In the genomic region with DNA sequence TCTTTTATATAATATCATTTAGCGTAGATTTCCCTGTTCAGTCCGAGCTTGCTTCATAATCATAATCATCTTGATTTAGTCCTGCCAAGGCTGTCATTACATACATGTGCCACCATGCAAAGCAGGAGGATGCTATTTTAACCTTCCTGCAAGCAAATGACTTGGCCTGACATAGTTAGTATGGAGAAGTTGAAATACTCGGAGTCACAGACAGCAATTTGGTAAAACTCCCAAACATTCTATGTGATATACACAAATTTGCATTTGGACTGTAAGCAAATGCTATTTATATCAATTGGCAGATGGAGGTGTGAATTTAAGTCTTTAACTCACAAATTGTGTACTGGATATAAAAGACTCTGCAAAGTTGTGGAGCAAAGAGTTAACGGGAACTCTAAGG, we compare ENCODE assay signal across 28 mouse cellular contexts.
A peak's percentile ranks its signal among the peaks of the same experiment; 100 is the strongest.
DNase-seq lines count a peak whose midpoint lies in the region; ATAC-seq and TF ChIP-seq lines count a peak whose summit lies in the region.
"Had no signal": no experiment of that assay in that cellular context is flagged by ENCODE, and none has a peak within 500 bp of the region (broad histone marks: within the 10 kb centered on the region; RNA-seq: fewer than 3 reads in every experiment).

No protein-coding gene starts in this region.

- H3K4me3 ChIP-seq in forebrain, embryonic 15.5 days = no peak overlapping the region
- no peak overlapping the region for H3K4me3 ChIP-seq in forebrain, embryonic 11.5 days (ENCODE audit: low read depth, low read length)
- no peak overlapping the region for H3K4me3 ChIP-seq in forebrain, postnatal 0 days (ENCODE audit: low read depth, low read length)
- H3K4me3 ChIP-seq: embryonic facial prominence, embryonic 10.5 days; embryonic facial prominence, embryonic 13.5 days; erythroblast, embryonic 14.5 days; heart, adult 2 months; heart, embryonic 10.5 days; heart, embryonic 13.5 days; hindbrain, embryonic 12.5 days; hindbrain, embryonic 15.5 days; intestine, embryonic 15.5 days had no signal

- peak; percentile 48 for ATAC-seq in forebrain, embryonic 15.5 days (replicated peaks)
- ATAC-seq in forebrain, embryonic 11.5 days (replicated peaks; ENCODE audit: low FRiP score) = no peak
- ATAC-seq in forebrain, postnatal 0 days = peak; percentile 87
- ATAC-seq: CD4-positive, CD25-positive, alpha-beta regulatory T cell, adult 4 months; intestine, embryonic 15.5 days had no signal

- TF ChIP-seq CTCF in brain, embryonic 14.5 days (IDR thresholded peaks at IDR 0.05; ENCODE audit: borderline replicate concordance, extremely low read depth, insufficient read depth, insufficient read length) = no peak
- TF ChIP-seq CTCF in forebrain, postnatal 0 days (IDR thresholded peaks at IDR 0.05; ENCODE audit: low read depth) = 0 out of 2 replicates have a peak, but pooled peaks have one; percentile 14

- no peaks in the 10 kb centered on the region for H3K9me3 ChIP-seq in forebrain, embryonic 15.5 days
- no peaks in the 10 kb centered on the region for H3K9me3 ChIP-seq in forebrain, embryonic 11.5 days (ENCODE audit: control insufficient read depth, low read length)
- no peaks in the 10 kb centered on the region for H3K9me3 ChIP-seq in forebrain, postnatal 0 days (ENCODE audit: low read length)
- H3K9me3 ChIP-seq: embryonic facial prominence, embryonic 10.5 days; embryonic facial prominence, embryonic 13.5 days; heart, embryonic 10.5 days; heart, embryonic 13.5 days; hindbrain, embryonic 12.5 days; hindbrain, embryonic 15.5 days; intestine, embryonic 15.5 days had no signal

- no peak overlapping the region for H3K4me2 ChIP-seq in forebrain, embryonic 15.5 days (replicated peaks)
- H3K4me2 ChIP-seq in forebrain, embryonic 11.5 days (ENCODE audit: low read depth, low read length, severe bottlenecking) = no peak overlapping the region
- no peak overlapping the region for H3K4me2 ChIP-seq in forebrain, postnatal 0 days (ENCODE audit: low read depth)
- H3K4me2 ChIP-seq: embryonic facial prominence, embryonic 13.5 days; heart, embryonic 13.5 days; hindbrain, embryonic 12.5 days; hindbrain, embryonic 15.5 days; intestine, embryonic 15.5 days had no signal

- no peak overlapping the region for H3K9ac ChIP-seq in forebrain, embryonic 15.5 days (replicated peaks)
- H3K9ac ChIP-seq in forebrain, embryonic 11.5 days (ENCODE audit: low read length) = no peak overlapping the region
- no peak overlapping the region for H3K9ac ChIP-seq in forebrain, postnatal 0 days
- H3K9ac ChIP-seq: embryonic facial prominence, embryonic 13.5 days; heart, embryonic 13.5 days; hindbrain, embryonic 12.5 days; hindbrain, embryonic 15.5 days; intestine, embryonic 15.5 days had no signal

- no peaks in the 10 kb centered on the region for H3K36me3 ChIP-seq in forebrain, embryonic 15.5 days
- no peaks in the 10 kb centered on the region for H3K36me3 ChIP-seq in forebrain, embryonic 11.5 days (ENCODE audit: control insufficient read depth, insufficient read depth, low read length)
- H3K36me3 ChIP-seq in forebrain, postnatal 0 days (ENCODE audit: insufficient read depth) = no peaks in the 10 kb centered on the region
- H3K36me3 ChIP-seq: embryonic facial prominence, embryonic 10.5 days; embryonic facial prominence, embryonic 13.5 days; heart, embryonic 10.5 days; heart, embryonic 13.5 days; hindbrain, embryonic 12.5 days; hindbrain, embryonic 15.5 days; intestine, embryonic 15.5 days had no signal

- H3K27me3 ChIP-seq in forebrain, embryonic 15.5 days = no peaks in the 10 kb centered on the region
- H3K27me3 ChIP-seq in forebrain, embryonic 11.5 days (ENCODE audit: control insufficient read depth, insufficient read depth, low read length) = no peaks in the 10 kb centered on the region
- no peaks in the 10 kb centered on the region for H3K27me3 ChIP-seq in forebrain, postnatal 0 days (ENCODE audit: insufficient read depth, low read length)
- H3K27me3 ChIP-seq: embryonic facial prominence, embryonic 13.5 days; heart, embryonic 13.5 days; hindbrain, embryonic 12.5 days; hindbrain, embryonic 15.5 days; intestine, embryonic 15.5 days had no signal

- DNase-seq in forebrain, embryonic 11.5 days (ENCODE audit: low spot score) = no peak
- peak; percentile 34 for DNase-seq in brain, adult 2 months (ENCODE audit: low read depth, low spot score)
- peak; percentile 32 for DNase-seq in brain, embryonic 14.5 days (ENCODE audit: low read depth)
- peak; percentile 56 for DNase-seq in forebrain, postnatal 0 days
- DNase-seq in embryo, embryonic 10.5 days (ENCODE audit: low spot score) = no peak
- DNase-seq: adrenal gland, adult 2 months; adrenal gland, postnatal 14 days; cerebellum, adult 11 months; cerebellum, adult 2 months; cerebellum, adult 9-11 months; cerebellum, postnatal 25 days; embryo, embryonic 11 days; gastrocnemius, postnatal 10 days; gastrocnemius, postnatal 36 days; heart, adult 2 months; heart, postnatal 14 days; kidney, adult 11 months; kidney, adult 8-10 months had no signal

- 71% methylated on average over 4 of the region's 4 CpGs for WGBS in forebrain, embryonic 15.5 days
- 93% methylated on average over 4 of the region's 4 CpGs for WGBS in forebrain, embryonic 11.5 days
- WGBS in forebrain, postnatal 0 days = 62% methylated on average over 4 of the region's 4 CpGs

- H3K27ac ChIP-seq in forebrain, embryonic 15.5 days (replicated peaks) = no peak overlapping the region
- no peak overlapping the region for H3K27ac ChIP-seq in forebrain, embryonic 11.5 days (ENCODE audit: low read depth, low read length)
- no peak overlapping the region for H3K27ac ChIP-seq in forebrain, postnatal 0 days (ENCODE audit: low read depth, low read length)
- H3K27ac ChIP-seq: embryonic facial prominence, embryonic 10.5 days; embryonic facial prominence, embryonic 13.5 days; heart, adult 2 months; heart, embryonic 10.5 days; heart, embryonic 13.5 days; hindbrain, embryonic 12.5 days; hindbrain, embryonic 15.5 days; intestine, embryonic 15.5 days had no signal

- no peak for TF ChIP-seq POLR2A in brain, embryonic 14.5 days (IDR thresholded peaks at IDR 0.05; ENCODE audit: borderline replicate concordance, extremely low read depth, insufficient read depth, insufficient read length, poor library complexity, severe bottlenecking)

- no peaks in the 10 kb centered on the region for H3K4me1 ChIP-seq in forebrain, embryonic 15.5 days
- H3K4me1 ChIP-seq in forebrain, embryonic 11.5 days (replicated peaks; ENCODE audit: control insufficient read depth, insufficient read depth, low read length) = no peaks in the 10 kb centered on the region
- H3K4me1 ChIP-seq in forebrain, postnatal 0 days (ENCODE audit: insufficient read depth) = no peaks in the 10 kb centered on the region
- H3K4me1 ChIP-seq: embryonic facial prominence, embryonic 10.5 days; embryonic facial prominence, embryonic 13.5 days; heart, embryonic 10.5 days; heart, embryonic 13.5 days; hindbrain, embryonic 12.5 days; hindbrain, embryonic 15.5 days; intestine, embryonic 15.5 days had no signal

Comparison
In these comparisons a context has a peak if more than half of its experiments do, and no peak if none do; other contexts are left out.
1. DNase-seq: peak in brain, adult 2 months (single experiment), brain, embryonic 14.5 days (single experiment) and forebrain, postnatal 0 days (single experiment); none in forebrain, embryonic 11.5 days (single experiment) and embryo, embryonic 10.5 days (single experiment).